ENCODE assay signal across 7 mouse cellular contexts in the genomic region with DNA sequence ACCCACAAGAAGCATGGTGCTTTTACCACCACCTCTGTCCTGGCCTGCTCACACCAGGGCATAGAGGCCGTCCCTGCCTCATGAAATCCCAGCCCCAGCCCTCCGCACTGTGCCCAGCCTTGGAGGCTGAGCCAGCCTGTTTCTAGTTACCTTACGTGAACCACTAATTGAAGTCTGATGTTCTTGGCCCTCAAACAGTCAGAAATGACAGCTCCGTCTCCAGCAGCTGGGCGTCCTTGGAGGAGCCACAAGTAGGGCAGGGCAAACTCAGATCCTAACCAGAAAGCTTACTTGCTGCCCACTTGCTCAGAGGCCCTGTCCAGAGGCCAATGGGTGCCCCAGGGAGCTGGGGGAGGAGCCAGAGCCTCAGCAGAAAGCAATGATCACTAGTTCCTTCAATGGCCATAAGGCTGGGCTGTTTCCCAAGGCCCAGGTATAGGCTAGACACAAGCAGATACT. TPM values are rescaled to one million over a fixed set of nuclear protein-coding genes. Genes with fewer than 3 reads are reported as not detected.
DNase-seq lines count a peak whose midpoint lies in the region; ATAC-seq and TF ChIP-seq lines count a peak whose summit lies in the region.

No protein-coding gene starts in this region.

- peak overlapping the region; percentile 63 for H3K27ac ChIP-seq in left cerebral cortex, adult 2 months
- H3K27ac ChIP-seq in cortical plate, adult 2 months (ENCODE audit: insufficient read depth, low read length): 0 out of 2 replicates have a peak overlapping the region, but pooled peaks have one; percentile 28
- no peak overlapping the region for H3K27ac ChIP-seq in forebrain, embryonic 14.5 days (ENCODE audit: low read depth, low read length)

- no peaks in the 10 kb centered on the region for H3K27me3 ChIP-seq in forebrain, embryonic 14.5 days (replicated peaks; ENCODE audit: control insufficient read depth, insufficient read depth, low read length)

- no peak overlapping the region for H3K4me3 ChIP-seq in left cerebral cortex, adult 2 months
- H3K4me3 ChIP-seq in cortical plate, adult 2 months (ENCODE audit: insufficient read depth, low read length): no peak overlapping the region
- H3K4me3 ChIP-seq in forebrain, embryonic 14.5 days (ENCODE audit: low read depth, low read length): no peak overlapping the region

- intact Hi-C loops in left cerebral cortex, adult 2 months (cut with DNase I): no loop called here
- intact Hi-C loops in left cerebral cortex, postnatal 36 days (cut with DNase I): no loop called here
- intact Hi-C loops in gastrocnemius, postnatal 36 days (cut with DNase I): no loop called here

- no peak for ATAC-seq in forebrain, embryonic 14.5 days

- 88% methylated on average over 5 of the region's 5 CpGs for WGBS in forebrain, embryonic 14.5 days

- H3K4me2 ChIP-seq in forebrain, embryonic 14.5 days (ENCODE audit: low read length): no peak overlapping the region

- no peak for TF ChIP-seq CTCF in left cerebral cortex, adult 2 months (IDR thresholded peaks at IDR 0.05)
- TF ChIP-seq CTCF in cortical plate, adult 2 months (IDR thresholded peaks at IDR 0.05; ENCODE audit: extremely low read depth, insufficient read depth, low read length): no peak

- H3K9ac ChIP-seq in forebrain, embryonic 14.5 days (ENCODE audit: low read length): no peak overlapping the region

- peaks cover 57% of the 10 kb centered on the region for H3K36me3 ChIP-seq in forebrain, embryonic 14.5 days (ENCODE audit: control insufficient read depth, insufficient read depth, low read length)

- no peaks in the 10 kb centered on the region for H3K9me3 ChIP-seq in forebrain, embryonic 14.5 days (replicated peaks; ENCODE audit: control insufficient read depth, low read length)

- no peaks in the 10 kb centered on the region for H3K4me1 ChIP-seq in cortical plate, adult 2 months (ENCODE audit: control insufficient read depth, insufficient read depth, low read length)
- H3K4me1 ChIP-seq in forebrain, embryonic 14.5 days (ENCODE audit: control insufficient read depth, insufficient read depth, low read length): no peaks in the 10 kb centered on the region

- TF ChIP-seq POLR2A in cortical plate, adult 2 months (IDR thresholded peaks at IDR 0.05; ENCODE audit: extremely low read depth, insufficient read depth, low read length): no peak

- DNase-seq in left cerebral cortex, adult 2 months (ENCODE audit: extremely low spot score in 1 of 2, low spot score in 2 of 2): no peak
- DNase-seq in left cerebral cortex, postnatal 36 days (ENCODE audit: low spot score in 2 of 2): no peak
- peak; percentile 50 to 56 for DNase-seq in gastrocnemius, postnatal 36 days
- peak; percentile 12 for DNase-seq in mesoderm, embryonic 11.5 days (ENCODE audit: low read depth, low spot score)
- DNase-seq in T-cell, adult 2 months (ENCODE audit: low spot score): no peak
- no peak for DNase-seq in forebrain, embryonic 14.5 days (ENCODE audit: low spot score)

RNA-seq across cellular contexts. Expression of gene Cebpg, which starts 13.6 kb away (rescaled TPM):
- total RNA-seq in left cerebral cortex, adult 2 months (2021): 10 to 100 TPM; 34.3 to 38.4 TPM
- 10 to 100 TPM; 35.0 to 37.1 TPM for total RNA-seq in left cerebral cortex, postnatal 36 days (2021)
- polyA plus RNA-seq in cortical plate, adult 2 months (2012; rRNA removed): 25.8 and 27.7 TPM in 2 replicates
- 10 to 100 TPM; 36.9 to 38.0 TPM for total RNA-seq in gastrocnemius, postnatal 36 days (2021)
- polyA plus RNA-seq in forebrain, embryonic 14.5 days (2014; fragmentation: Nextera tagmentation; extraction: Ambion mirVana): 42.5 and 43.5 TPM in 2 replicates

Comparison
In these comparisons a context has a peak if more than half of its experiments do, and no peak if none do; other contexts are left out.
1. DNase-seq: peak in gastrocnemius, postnatal 36 days (2 of 2) and mesoderm, embryonic 11.5 days (single experiment); none in left cerebral cortex, adult 2 months (0 of 2), left cerebral cortex, postnatal 36 days (0 of 2), T-cell, adult 2 months (single experiment) and forebrain, embryonic 14.5 days (single experiment).